Mouse (Mus musculus): Measurements from ENCODE around the gene Cdkl4.

Cdkl4 gene

GRCm38 (mm10) chr17:80480031-80480854, 97.4 kb downstream of the Cdkl4 start, which contains the start of gene Sos1:
Gene Sos1 (minus strand): TSS chr17:80480453.
- DNase-seq (ENCODE audit: low read depth): peak; percentile 96

DNA sequence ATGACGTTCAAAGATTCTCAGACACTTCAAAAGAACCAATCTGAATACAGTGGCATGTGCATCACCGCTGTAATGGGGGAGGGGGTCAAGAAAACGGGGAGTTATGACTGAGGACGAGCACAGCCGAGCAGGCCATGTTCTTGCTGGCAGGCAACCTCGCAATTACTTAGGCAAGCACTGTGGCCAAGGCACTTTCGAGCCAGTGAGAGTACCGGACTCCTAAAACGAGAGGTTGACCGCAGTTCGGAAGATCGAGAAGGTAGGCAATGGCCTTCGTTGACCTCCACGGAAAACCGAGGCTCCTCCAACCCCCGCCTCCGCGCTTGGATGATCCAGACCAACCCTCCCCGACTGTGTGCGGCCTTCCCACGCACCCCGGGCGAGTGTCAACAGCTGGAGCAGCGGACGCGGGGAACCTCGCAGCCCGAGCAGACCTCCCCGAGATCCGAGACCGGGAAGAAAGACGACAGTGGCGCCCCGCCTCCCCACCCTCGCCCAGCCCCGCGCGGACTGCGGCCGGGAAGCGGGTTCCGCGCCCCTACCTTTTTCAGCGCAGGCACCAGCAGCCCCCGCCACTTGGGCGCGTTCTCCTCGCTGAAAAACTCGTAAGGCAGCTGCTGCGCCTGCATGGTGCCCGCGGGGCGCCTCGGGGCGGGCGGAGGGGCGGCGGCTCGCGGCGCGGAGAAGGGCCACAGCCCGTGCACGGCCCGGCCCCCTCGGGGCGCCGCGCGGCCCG, 98.2 kb downstream of the Cdkl4 start:
- peak; percentile 88 for DNase-seq (ENCODE audit: low read depth)

DNA sequence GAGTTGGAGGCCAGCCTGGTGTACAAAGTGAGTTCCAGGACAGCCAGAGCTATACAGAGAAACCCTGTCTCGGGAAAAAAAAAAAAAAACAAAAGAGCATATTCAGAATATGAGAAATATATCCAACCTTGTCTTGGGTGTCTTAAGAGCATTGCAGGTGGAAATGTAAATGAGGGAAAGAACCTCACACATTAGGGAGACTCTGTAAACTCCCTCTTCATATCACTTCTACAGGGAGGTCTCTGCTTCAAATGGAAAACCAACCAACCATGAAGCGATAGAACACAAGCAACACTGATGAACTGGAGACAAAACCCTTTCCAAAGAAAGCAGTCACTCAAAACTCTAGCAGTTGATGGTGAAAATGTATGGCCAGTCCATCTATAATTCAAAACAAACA, 99.9 kb downstream of the Cdkl4 start:
- DNase-seq (ENCODE audit: low read depth): no peak

- no peak for DNase-seq (ENCODE audit: low read depth)
Observed at GRCm38 (mm10) chr17:80476496-80476895, 101.1 kb downstream of the Cdkl4 start.

All from naive thymus-derived CD4-positive, alpha-beta T cell, adult 2 months (primary cell).